Mouse (Mus musculus) mesoderm, embryonic 11.5 days (tissue): ENCODE measurements around the gene Olfr1342.
A peak's percentile ranks its signal among the peaks of the same experiment; 100 is the strongest.

ENCODE experiments used
- DNase-seq: peaks from one replicate; pipeline ENCODE4 v3.0.0-alpha.2; 2012; ENCODE audit warnings: low read depth, low spot score

The Olfr1342 gene

DNA sequence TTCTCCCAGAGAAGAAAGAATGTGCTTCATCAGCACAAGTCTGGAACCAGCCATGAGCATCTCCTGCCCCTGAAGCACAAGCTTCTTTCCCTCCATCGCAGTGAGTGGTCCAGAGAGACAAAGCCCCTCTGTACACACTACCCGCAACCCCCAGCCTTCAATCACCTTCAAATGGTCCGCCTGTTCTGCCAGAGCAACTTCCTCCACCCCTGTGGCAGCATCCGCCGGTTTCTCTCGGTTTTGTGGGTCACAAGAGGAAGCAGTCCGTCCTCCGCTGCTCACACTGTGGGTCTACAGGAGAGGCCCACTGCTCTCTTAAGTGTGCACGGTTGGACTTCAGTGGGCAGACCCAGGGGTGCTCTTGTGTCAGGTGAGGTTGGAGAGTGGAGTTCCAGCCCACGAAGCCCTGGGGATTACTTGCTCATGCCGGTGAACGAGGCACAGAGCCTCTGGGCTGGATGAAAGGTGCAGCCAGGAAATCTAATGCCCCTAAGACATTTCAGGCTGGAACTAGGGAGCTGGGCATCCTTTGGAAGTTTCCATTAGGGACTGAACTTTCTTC lies at the start of gene Olfr1342:
TSS of gene Olfr1342 (minus strand) at position 345 of the 562 bp plus-strand sequence.
- DNase-seq, result peak; percentile 21

DNA sequence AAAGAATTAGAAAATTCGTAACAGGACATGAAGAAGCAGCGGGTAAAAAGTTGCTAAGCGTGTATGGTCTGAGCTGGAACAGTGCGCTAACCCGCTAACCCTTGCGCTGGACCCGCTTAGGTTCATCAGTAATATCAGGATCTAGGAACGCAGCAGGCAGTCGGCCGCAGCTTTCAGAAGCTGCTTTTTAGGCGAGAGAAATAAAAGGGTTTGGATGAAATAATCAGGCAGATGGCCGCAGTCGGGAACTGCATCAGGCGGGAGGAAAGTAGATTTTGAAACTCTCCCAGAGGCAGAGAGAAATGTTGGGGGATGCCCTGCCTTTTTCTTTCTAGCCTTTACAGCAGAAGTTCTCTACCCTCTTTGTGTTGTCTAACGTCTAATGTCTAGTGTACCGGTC lies 49.3 kb upstream of the Olfr1342 start:
- DNase-seq, result no peak

DNA sequence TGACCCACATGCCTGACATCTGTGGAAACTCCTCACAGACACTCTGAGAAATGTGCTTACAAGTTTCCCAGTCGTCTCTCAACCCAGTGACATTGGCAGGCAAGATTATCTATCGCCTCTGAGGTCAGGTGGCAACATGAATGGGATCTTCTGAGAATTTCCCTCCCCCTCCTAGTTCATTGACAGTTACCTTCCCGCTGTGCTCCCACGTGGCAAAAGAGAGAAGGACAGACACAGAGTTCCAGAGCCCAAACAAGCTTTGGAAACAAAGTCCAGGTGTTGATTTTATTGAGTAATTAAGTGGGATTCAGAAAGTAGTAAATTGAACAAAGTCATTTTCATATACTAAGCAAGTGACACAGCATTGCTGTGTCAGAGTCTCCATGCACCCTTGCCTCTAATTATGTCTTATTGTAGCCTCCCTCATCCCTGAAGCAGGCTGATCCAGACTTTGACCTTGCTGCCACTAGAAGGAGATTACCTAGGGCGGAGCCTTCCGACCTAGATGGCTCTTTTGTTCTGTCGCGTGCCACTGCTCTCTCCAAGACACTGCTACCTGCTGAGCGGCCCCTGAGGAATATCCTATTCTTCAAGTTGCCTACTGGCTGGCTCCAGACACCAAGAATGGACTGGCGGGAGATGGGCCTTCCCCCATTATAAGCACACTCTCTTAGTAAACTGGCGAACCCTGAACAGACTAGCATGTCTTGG lies 48.6 kb upstream of the Olfr1342 start:
- no peak for DNase-seq

DNA sequence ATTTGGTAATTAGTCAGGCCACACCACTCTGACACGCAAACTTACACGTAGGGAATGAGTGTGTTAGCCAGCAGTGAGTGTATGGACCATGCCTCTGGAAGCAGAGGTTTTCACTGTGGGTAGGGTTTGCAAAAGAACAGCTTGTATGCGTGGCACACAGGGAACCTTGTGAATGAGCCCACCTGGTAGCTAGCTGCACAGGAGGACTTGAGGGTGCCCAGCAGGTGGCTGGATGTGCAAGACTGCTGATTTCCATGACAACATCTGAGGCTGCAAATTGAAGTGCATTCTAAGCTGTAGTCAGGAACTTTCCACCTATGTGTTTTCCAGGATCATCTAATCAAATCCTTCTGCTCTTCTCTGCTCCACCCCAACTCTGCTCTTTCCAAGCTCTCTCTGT lies 47.0 kb upstream of the Olfr1342 start:
- DNase-seq, result no peak

DNA sequence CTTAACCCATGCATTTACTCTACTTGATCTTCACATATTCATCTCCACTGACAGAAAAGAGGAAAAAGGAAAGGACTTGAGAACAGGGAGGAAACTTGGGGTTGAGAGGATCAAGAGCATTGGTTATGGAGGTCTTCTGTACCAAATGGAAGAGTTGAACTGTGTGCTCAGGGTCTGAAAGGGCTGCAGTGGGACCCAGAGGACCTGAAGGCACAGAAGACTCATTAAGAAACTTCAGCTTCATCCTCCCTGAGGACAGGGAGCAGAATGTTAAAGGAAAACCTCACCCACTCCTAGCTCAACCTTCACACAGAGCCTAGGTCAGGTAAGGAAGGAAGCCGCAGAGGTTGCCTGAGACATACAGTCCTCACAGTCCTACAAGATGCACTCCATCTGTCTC lies 39.3 kb upstream of the Olfr1342 start, which contains the start of gene Olfr1339:
TSS of gene Olfr1339 (plus strand) at position 301 of the 400 bp plus-strand sequence.
- DNase-seq, result no peak

DNA sequence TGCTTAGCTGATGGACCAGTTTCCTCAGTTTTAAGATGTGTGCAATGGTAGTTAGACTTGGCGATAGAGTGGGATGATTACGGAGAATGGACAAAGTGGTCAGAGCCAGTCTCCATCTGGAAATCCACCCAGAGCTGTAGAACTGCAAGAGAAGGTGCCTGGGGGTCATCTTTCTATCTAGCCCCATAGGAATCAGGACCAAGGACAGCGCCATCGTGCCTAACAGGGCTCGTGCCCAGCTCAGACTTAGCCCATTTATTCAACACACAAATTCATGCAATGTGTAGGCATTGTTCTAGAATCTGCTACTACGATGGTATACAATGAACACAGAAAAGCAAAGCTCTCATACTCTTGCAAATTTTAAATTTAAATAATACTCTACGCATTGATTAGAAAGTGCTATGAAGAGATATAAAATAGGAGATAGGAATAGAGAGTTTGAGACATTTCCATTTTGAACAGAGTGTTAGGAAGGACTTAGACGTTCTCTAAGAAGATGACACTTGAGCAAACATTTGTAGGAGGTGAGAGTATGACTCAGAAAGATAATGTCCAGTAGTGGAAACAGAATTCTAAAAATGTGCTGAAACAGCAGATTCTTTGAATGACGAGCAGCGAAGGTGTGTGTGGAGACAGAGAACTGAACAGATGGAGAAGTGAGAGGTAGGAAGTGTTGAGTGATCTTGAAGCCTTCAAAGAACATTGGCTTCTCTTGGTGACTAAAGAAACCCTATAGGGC lies 29.4 kb upstream of the Olfr1342 start:
- DNase-seq, result peak; percentile 71

DNA sequence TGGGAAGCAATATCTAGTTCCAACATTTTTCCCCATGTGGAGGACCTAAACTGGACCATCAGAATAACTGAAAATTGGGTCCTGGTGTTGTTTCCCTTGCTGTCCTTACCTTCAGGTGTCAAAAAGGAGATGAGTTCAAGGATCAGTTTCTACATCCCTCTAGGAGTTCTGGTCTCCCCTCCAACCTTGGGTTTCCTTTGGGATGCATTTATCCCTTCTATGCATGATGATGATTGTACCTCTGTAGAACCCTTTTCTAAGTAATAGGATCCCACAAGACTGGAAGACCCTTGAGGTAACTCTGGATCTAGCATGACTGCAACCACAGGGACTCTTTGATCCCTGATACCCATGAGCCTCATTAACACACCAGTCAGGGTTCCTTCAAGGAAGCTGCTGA lies 27.3 kb upstream of the Olfr1342 start, which contains the start of gene Olfr1340:
TSS of gene Olfr1340 (plus strand) at position 301 of the 400 bp plus-strand sequence.
- DNase-seq, result no peak

DNA sequence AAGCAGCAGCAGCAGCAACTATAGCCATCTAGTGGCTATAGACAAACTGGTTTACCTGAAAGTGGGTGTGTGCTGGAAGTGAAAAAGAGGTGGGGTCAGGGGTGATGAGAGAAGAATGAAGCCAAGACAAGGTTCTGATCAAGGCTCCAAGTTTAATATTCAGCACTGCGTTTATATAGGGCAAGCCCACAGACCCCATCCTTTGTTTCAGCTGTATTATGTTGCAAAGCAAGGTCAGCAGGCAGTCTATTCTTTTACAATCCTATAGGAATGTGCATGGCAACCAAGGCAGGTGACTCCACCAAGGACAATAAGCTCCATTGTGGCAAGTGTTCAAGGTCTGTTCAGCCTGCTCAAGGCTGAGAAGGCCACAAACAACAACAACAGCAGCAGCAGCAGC lies 19.1 kb upstream of the Olfr1342 start:
- no peak for DNase-seq

DNA sequence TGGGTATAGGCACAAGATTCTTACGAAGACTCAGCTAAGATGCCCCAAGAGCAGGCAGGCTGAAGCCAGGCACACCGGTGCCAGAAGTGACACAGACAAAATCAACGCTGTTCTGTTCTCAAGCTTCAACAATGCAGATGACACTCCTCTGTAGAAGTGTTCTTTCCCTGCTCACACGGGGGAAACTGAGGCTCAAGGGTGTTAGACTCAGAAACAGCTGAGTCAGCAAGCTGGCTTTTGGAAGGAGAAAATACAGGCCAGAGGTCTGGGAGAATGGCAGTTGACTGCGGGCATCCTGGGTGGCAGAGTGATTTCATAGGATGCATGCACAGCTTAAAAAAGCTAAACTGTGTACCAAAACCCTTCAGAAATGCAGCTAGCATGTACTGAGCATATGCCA lies 15.5 kb upstream of the Olfr1342 start:
- DNase-seq, result no peak

DNA sequence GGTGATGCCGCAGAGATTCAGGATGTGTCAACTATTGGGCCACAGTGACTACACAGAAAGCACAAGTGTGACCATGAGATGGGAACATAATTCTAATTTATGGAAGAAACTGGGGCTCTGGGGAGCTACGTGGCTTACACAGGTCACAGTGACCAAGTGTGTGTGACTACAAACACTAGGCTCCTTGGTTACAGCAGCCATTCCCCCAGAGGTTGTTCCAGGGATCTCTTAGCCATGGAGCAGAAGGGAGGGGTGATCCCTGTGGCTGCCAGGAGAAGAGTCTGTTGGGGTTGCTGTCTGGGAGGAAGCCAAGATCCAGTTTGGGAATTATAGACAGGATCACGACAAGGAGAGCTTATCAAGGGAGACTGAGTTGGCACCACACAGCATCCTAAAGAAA lies 10.7 kb upstream of the Olfr1342 start, which contains the start of gene Olfr1341:
TSS of gene Olfr1341 (plus strand) at position 301 of the 400 bp plus-strand sequence.
- DNase-seq, result no peak

DNA sequence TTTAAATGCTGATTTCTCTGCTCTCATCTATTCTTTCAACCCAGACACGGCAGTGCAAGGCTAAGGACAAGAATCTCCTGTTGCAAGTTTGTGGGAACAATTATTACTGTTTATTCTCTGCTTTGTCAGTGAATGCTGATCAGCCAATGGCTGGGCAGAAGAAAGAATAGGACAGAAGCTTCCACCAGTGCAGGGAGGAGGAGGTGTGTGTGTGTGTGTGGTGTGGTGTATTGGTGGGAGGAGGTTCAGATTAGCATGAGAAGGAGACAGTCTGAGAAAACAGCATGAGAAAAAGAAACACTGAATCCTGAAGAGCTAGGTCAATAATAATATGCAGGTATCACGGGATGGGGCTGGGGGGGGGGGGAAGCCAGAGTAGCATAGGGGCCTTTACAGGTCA lies 1.3 kb upstream of the Olfr1342 start:
- no peak for DNase-seq

DNA sequence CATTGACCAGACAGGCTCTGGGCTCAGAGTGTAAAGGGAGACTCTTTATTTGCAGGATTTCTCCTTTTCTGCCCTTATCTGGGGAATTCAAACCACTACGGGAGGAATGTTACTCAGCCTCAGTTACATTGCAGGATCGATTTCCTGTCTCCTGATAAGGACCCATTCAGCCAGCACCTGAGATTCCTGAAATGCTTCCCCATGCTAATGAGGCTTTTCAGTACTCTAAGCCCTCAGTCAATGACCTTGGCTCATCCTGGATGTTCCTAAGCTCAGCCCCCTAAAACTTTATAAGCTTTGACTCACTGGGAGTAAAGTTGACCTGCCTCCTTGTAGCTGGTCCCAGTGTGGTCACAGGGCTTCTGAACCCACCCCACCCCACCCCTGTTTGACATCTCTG lies 5.5 kb downstream of the Olfr1342 start:
- no peak for DNase-seq

DNA sequence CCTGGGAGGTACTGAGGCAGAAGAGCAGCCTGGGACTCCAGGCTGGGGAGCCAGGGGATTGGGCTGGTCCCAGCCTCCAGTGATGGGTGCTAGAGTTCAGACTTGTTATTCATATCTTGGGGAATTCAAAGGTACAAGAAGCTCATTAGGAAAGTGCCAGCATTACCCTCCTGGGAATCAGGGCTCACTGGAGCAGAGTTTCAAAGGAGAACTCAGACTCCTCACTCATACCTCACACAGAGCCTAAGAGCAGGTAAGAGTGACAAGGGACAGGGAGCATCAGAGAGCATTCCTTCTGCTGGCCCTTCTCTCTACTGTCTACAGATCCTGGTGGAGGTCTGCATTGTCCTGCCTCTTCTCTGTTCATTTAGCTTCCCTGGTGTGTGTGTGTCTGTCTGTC lies 33.9 kb downstream of the Olfr1342 start, which contains the start of gene Olfr62:
TSS of gene Olfr62 (plus strand) at position 301 of the 400 bp plus-strand sequence.
- DNase-seq, result no peak

DNA sequence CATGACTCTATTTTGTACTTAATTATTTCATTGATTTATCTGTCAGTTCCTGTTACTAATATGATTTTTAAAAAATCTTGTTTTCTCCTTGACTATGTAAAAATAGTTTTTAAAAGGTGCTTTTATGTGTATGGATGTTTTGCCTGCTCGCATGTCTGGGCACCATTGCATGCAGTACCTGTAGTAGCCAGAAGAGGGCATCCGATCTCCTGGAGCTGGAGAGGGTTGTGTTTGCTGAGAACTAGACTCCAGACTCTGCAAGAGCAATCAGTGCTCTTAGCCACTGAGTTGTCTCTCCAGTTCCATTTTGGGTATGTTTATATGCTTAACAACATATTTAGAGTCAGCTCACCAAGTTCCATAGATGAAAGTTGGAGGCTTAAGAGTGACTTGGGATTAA lies 47.3 kb downstream of the Olfr1342 start:
- DNase-seq, result peak; percentile 77

DNA sequence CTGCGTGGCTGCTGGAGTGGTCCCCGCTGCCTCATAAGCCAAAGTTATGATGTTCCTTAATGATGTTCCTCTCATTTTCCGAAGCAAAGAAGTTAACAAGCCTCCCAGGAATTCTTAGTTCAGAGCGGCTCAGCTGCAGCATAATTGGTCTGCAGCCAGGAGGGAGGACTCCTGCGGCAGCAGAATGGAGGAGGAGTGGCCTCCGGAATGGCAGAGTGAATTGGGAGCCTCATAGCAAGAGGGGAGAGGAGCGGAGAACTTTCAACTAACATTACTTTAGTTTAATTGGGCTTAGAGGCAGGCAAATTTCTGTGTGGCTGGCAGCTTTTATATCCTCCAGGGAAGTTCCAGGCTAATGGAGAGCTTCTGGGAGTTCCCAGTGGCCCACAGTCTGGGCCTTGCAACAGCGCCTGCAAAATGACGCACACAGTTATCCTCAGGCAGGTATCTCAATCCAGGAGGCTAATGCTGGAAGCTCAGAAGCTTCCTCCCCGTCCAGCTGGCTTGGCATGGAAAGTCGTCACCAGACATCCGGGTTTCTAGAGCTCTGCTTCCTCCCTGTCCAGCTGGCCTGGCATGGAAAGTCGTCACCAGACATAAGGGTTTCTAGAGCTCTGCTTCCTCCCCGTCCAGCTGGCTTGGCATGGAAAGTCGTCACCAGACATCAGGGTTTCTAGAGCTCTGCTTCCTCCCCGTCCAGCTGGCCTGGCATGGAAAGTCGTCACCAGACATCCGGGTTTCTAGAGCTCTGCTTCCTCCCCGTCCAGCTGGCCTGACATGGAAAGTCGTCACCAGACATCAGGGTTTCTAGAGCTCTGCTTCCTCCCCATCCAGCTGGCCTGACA lies 50.0 kb downstream of the Olfr1342 start:
- DNase-seq, result no peak
